Mouse (Mus musculus) spleen, adult 2 months (tissue): ENCODE results near the gene Rcn3.

Source experiments
- CTCF ChIP-seq: fragments of 200-500 bp; IDR thresholded peaks from 2 replicates; pipeline ENCODE4 v1.5.1; 2011; ENCODE audit warnings: mild to moderate bottlenecking, inconsistent platforms; ENCODE audit not compliant: insufficient read depth, insufficient read length, insufficient replicate concordance; ENCODE audit errors: extremely low read depth
- POLR2A ChIP-seq: fragments of 200-500 bp; IDR thresholded peaks from 2 replicates; pipeline ENCODE4 v1.6.1; 2011; ENCODE audit warnings: low read depth, low read length, inconsistent platforms

- TF ChIP-seq CTCF (no peak), POLR2A (no peak)
Observed at GRCm38 (mm10) chr7:45075405-45075804, 16.6 kb downstream of the Rcn3 start.
